Mouse (Mus musculus): Measurements from ENCODE around the gene Itga2b. TPM values are rescaled to one million over a fixed set of nuclear protein-coding genes. Genes with fewer than 3 reads are reported as not detected.

Gene Itga2b
- total RNA-seq, 2 experiments from 2014 or later, result 3.5 to 4.5 TPM

DNA sequence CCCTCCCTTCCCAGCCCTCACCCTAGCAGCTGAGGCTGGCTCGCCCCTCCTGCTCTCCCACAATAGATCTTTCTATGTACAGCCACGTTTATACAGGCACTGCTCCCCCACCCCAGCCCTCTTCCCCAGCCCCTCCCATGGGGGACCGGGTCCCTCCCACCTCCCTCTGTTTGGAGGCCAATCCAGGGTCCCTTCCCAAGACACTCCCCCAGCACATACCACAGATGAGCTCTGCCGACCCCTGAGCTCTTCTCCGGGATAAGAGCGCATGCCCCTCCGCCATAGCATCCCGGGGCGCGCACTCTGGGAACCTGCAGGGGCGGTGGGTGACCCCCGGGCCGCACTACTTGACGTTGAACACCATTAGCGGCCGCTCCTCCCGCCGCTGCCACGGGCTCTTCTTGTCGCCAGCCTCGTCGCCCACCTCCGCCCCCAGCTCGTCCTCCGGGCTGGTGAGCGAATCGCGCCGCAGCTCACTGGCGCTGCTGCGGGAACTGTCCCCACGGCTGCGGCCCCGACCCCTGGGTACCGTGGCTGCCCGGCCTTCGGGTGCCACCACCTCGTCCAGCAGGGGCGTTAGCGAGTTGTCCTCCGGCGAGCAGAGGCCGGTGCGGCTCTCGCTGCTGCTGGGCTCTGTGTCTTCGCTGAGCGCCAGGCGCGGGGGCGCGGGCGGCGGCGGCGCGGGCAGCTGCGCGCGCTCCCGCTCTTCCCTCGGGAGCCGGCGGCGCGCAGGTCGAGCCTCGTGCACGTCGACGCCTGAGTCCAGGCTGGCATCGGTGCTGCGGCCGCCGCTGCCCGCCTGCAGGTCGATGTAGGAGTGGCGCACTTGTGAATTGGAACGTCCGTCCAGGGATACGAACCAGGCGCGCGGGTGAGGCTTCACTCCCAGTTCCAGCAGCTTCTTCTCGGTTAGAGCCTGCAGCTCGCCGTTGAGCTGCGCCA, 32.5 kb downstream of the Itga2b start:
- no peak for DNase-seq (ENCODE audit: low spot score)
- intact Hi-C loops (cut with DNase I), result no loop called here

DNA sequence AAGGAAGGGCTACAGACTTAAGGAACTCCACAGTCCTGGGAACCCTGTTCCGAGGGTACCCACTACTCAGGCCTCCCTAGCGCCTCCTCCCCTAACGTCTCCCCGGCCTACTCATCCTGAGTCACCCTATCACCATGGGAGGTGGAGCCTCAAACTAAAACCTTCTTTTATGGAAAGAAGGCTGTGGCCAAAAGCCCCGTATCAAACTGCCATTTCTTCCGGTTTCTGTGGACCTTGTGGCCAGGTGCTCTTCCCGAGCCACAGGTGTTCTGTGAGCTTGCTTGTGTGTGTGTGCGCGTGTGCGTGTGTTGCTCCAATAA, 33.5 kb downstream of the Itga2b start:
- no peak for DNase-seq (ENCODE audit: low spot score)
- intact Hi-C loops (cut with DNase I), result no loop called here

DNA sequence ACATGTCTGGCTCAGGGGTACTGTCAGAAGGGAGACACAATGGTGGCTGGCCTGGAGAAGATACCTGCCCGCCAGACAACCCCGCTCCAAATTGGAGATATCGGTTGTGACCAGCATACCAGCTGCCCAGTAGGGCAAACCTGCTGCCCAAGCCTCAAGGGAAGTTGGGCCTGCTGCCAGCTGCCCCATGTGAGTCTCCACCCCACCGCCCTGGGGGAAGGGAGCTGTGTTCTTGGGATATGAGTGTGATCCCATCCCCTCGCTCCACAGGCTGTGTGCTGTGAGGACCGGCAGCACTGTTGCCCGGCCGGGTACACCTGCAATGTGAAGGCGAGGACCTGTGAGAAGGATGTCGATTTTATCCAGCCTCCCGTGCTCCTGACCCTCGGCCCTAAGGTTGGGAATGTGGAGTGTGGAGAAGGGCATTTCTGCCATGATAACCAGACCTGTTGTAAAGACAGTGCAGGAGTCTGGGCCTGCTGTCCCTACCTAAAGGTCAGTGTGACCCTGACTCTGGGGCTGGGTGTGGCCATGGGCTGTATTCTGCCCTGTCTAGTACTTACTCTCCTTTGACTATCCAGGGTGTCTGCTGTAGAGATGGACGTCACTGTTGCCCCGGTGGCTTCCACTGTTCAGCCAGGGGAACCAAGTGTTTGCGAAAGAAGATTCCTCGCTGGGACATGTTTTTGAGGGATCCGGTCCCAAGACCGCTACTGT, 34.0 kb downstream of the Itga2b start:
- intact Hi-C loops (cut with DNase I), result no loop called here
- DNase-seq (ENCODE audit: low spot score), result no peak

DNA sequence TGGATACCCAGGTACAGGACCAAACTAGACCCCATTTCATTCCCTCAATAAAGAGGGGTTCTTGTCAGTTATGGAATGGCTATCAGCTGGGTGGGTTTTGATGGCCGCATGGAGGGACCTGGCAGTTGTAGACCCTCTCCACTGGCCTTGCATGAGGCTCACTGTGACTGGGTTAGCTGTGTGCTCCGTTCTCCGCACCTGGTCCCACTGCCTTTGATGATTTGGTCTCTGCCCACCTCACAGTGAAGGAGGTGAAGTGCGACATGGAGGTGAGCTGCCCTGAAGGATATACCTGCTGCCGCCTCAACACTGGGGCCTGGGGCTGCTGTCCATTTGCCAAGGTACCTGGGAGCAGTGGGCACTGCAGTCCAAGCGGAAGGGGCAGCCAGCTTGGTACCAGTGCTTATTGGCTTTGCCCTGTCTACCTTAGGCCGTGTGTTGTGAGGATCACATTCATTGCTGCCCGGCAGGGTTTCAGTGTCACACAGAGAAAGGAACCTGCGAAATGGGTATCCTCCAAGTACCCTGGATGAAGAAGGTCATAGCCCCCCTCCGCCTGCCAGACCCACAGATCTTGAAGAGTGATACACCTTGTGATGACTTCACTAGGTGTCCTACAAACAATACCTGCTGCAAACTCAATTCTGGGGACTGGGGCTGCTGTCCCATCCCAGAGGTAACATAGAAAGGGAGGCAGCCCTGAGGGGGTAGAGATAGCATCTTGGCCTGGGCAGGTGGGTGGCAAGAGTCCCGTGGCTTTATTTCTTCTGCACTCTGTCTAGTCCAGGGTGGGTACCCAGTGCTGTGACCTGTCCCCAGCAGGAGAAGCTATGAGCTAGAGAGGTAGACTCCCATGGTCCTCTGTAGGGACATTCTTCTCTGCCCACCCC, 34.9 kb downstream of the Itga2b start:
- DNase-seq (ENCODE audit: low spot score), result no peak
- intact Hi-C loops (cut with DNase I), result loop anchor here (5.0 kb wide), 1 partner anchor 218 kb away; no protein-coding TSS in a partner anchor

DNA sequence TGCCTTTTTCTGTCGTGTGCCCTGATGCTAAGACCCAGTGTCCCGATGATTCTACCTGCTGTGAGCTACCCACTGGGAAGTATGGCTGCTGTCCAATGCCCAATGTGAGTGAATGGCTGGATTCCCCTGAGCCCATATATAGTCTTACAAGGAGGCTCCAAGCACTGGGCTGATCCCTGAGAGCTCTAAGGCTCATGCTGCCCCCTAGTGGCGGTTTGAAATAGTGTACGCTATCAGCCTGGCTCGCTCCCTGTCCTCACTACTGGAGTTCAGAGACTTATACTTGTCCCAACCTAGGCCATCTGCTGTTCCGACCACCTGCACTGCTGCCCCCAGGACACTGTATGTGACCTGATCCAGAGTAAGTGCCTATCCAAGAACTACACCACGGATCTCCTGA, 35.5 kb downstream of the Itga2b start:
- DNase-seq (ENCODE audit: low spot score), result peak; percentile 65
- intact Hi-C loops (cut with DNase I), result loop anchor here (5.0 kb wide), 1 partner anchor 217 kb away; no protein-coding TSS in a partner anchor

DNA sequence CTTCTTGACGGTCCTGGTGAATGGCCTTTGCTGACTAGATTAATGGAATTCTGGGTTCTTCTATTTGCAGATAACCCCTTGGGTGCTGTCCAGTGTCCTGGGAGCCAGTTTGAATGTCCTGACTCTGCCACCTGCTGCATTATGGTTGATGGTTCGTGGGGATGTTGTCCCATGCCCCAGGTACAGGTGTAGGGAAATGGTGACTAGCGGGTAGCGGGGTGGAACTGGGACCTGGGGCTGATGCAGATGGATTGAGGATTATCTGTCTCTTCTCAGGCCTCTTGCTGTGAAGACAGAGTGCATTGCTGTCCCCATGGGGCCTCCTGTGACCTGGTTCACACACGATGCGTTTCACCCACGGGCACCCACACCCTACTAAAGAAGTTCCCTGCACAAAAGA, 36.1 kb downstream of the Itga2b start:
- intact Hi-C loops (cut with DNase I), result loop anchor here (5.0 kb wide), 1 partner anchor 217 kb away; no protein-coding TSS in a partner anchor
- DNase-seq (ENCODE audit: low spot score), result no peak

DNA sequence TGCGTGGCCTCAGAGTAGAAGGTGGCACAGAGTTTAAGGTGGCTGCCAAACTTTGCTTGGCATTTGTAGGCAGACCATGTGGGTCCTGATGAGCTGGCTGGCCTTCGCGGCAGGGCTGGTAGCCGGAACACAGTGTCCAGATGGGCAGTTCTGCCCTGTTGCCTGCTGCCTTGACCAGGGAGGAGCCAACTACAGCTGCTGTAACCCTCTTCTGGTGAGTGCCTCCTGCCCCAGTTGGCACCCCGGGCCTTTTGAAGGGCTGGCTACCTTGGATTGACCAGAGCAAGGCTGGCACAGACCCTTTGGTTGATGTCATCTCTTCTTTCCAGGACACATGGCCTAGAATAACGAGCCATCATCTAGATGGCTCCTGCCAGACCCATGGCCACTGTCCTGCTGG, 37.0 kb downstream of the Itga2b start:
- peak; percentile 65 for DNase-seq (ENCODE audit: low spot score)
- intact Hi-C loops (cut with DNase I), result loop anchor here (5.0 kb wide), 1 partner anchor 216 kb away; no protein-coding TSS in a partner anchor

DNA sequence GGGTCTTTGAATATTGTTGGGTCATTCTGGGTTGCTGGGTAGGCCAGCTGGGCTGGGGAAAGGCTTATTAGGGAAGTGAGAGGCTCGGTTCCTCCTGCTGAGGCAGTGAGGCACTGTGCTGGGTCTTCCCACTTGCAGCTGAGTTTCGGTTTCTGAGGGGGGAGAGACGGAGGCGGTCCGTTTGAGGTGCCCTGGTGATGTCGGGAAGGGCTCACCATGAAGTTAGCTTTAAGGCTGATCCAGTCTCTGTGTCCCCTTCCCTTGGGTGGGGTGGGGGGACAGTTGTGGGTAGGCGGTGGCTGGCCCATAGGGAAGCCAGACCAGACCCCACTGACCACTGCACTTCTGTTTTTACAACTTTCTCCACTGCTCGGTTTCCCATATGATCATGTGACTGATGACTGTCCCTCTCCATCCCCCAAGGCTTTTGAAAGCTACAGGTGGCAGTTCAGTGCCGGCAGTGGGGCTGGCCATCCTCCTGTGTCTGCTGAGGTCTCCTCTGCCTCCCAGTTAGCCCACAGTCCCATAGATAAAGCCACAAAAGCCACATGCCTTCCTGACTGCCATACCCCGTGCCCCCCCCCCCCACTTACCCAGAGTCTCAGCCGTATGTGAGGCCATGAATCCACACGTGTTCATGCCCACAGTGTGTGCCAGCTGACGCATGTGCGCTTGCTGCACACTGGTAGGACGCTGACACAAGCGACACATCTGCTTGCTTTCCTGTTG, 37.6 kb downstream of the Itga2b start:
- intact Hi-C loops (cut with DNase I), result loop anchor here (5.0 kb wide), 1 partner anchor 215 kb away; no protein-coding TSS in a partner anchor
- DNase-seq (ENCODE audit: low spot score), result no peak

DNA sequence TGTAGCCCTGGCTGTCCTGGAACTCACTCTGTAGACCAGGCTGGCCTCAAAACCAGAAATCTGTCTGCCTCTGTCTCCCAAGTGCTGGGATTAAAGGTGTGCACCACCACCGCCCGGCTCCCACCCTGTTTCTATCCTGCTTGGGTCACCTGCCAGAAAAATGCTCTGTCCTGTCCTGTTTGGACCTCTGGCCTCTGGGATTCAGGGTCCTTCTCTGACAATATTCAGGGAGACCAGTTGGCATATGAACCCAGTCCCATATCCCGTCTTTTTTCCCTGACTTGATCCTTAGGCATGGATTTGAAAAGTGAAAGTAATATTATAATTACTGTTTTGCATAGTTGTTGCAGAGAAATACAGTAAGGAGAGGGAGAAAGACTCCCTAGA, 38.2 kb downstream of the Itga2b start:
- intact Hi-C loops (cut with DNase I), result loop anchor here (2.0 to 5.0 kb wide), 2 partner anchors 123 to 214 kb away; no protein-coding TSS in a partner anchor
- no peak for DNase-seq (ENCODE audit: low spot score)

DNA sequence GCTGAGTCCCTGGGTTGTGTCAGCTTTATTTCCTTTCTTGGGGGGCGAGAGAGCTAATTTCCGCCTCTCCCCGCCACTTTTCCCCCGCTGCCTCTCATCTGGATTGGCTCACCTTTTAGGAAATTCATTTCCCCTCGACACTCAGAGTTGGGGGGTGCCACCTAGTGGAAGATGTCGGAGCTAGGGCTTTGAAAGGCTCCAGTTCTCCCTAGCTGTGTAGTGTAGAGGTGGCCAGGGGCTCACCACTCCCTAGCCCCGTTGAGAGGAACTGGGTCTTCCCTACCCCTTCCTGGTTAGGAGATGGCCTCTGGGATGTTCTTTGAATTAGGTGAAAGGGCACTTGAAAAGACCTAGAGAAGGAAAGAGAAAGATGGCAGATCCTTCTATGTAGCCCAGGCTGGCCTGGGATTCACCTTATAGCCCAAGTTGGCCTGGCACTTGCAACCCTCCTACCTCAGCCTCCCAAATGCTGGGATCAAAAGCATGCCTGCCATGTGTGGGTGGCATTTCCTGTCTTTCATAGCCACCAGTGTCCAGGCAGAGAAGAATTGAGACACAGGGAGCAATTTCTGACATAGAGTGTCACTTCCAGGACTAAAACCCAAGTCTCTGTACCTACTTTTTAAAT, 38.8 kb downstream of the Itga2b start:
- intact Hi-C loops (cut with DNase I), result loop anchor here (2.0 to 5.0 kb wide), 2 partner anchors 122 to 214 kb away; no protein-coding TSS in a partner anchor
- DNase-seq (ENCODE audit: low spot score), result peak; percentile 63

DNA sequence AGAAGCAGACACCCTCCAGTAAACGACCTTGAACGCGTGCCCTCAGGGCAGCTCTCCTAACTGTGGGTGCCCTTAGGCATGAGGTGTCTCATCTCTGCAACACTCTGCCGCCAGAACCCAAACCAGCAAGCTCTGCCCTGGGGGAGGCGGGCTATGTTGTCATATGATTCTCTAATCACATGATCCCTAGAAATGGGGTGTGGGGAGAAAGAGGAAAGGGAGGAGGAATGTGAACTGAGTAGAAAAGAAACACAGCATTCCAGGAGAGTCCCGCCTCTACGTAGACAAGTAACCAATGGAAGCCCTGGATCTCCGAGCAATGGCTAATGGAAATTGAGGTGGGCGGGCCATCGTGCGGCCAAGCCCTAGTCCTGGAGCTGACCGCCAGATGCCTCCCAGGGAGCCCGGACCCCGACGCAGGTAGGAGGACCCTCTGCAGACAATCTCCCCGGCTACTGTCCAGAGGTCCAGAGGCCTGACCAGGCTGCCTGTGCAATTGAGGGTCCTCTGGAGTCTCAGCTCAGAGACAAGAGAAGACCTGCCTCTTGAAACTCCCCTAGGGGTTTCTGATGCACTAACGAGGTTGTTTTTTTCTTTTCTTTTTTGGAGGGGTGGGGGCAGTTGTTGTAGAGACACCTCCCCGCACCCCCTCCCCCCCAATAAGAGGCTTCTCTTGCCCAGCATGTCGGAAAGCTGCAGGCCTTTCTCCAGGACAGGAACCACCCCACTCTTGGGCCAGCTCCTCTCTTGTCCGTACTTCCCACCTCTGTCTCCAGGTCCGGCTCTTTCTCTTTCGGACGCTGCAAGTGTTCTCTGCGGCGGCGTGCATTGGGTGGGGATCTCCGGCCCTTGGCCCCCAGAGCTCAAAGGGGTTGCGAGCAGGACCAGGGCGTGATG, 39.6 kb downstream of the Itga2b start, which contains the start of gene Grn:
Gene Grn (plus strand): TSS at position 195 of the 897 bp plus-strand sequence.
- DNase-seq (ENCODE audit: low spot score), result peak; percentile 88

DNA sequence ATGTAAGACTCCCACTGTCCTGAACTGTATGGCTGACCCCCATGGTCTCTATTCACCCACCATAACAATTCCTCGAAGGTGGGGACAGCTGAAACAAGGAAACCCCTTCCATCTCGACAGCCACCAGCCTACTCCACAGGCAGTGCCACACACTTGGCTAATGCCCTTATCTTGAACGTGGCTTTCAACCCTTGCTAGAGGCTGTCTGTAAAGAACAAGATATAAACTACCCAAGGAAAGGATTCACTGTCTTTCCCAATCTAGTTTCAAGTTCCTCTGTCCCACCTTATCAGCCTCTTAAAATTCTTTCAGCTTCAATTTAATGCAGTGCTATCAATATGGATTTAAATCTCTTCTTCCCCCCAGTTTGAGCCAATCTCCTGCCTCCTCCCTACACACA, 40.4 kb downstream of the Itga2b start:
- intact Hi-C loops (cut with DNase I), result loop anchor here (1.0 kb wide), 1 partner anchor 20 kb away; no protein-coding TSS in a partner anchor
- no peak for DNase-seq (ENCODE audit: low spot score)

More for the DNA sequence above, 39.6 kb downstream of the Itga2b start, which contains the start of gene Grn:
- intact Hi-C loops (cut with DNase I), result loop anchor here (2.0 to 5.0 kb wide), 2 partner anchors 122 to 213 kb away; no protein-coding TSS in a partner anchor

DNA sequence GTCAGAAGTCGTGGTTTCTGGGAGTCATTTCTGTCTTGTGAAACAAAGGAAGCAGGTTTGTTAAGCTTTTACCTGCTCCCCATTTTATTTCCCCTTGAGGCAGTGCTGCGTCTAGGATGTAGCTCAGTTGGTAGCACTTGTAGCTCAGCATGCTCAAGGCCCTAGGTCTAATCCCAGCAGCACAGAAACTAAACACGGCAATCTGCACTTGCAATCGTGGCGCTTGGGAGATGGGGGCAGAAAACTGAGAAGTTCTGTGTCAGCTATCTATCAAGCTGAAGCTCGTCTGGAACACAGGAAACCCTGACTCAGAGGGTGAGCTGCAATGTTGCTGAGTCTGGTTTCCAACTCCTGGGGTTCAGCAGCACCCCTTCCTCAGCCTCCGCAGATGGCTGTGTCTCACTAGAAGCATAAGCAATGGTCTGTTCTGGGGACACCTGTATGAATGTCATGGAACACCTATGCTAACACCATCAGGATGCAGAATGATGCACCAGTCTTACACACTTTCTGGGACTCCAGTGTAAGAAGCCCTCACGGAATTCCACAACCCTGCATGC, 40.9 kb downstream of the Itga2b start:
- no peak for DNase-seq (ENCODE audit: low spot score)
- intact Hi-C loops (cut with DNase I), result loop anchor here (1.0 kb wide), 1 partner anchor 20 kb away; no protein-coding TSS in a partner anchor

DNA sequence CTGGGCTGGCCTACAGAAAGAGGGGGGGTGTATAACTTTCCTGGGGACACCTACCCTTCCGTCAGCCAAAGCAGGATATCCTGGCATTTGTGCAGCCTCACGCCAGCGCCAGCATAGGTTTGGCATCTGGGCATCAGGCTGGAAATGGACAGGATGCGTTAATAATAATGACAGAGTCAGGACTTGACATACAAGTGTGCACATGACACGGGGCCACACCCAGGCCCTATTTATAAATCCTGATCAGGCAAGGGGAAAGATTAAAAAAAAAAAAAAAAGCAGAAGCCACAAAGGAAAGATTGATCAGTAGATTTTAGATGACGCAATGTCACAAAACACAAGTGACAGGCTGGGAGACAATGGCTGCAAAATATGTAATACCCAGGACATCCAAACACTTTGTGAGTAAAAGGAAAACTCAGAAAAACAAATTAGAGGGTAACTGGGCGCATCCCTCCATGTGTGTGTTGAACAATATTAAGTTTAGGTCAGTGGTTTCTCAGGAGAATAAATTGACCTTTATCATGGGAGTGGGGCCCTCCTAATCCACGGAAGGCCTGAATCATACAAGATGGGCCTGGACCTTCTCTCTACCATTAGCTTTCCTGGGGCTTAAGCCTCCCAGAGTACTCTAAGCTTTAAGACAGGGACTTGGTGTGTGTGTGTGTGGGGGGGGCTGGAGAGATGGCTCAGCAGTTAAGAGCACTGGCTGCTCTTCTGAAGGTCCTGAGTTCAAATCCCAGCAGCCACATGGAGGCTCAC, 44.2 kb downstream of the Itga2b start:
- intact Hi-C loops (cut with DNase I), result no loop called here
- DNase-seq (ENCODE audit: low spot score), result no peak

DNA sequence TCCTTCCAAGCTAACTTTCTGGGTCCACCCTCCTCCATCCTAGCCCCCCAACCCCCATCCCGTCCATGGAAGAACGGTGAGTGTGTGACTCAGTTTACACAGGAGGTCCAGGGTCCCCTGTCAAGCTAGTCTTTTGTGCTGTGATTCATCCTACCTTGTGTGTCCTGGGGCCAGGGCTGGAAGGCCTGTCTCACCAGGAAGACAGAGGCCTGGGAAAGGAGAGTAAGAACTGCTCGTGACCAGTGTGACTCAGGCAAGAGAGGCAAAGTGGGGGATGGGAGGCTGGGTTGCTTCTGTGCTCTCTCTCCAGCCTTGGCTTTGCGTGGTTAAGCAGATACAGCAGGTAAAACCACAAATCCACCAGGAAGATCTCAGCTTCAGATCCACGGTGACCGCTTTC, 45.3 kb downstream of the Itga2b start:
- no peak for DNase-seq (ENCODE audit: low spot score)
- intact Hi-C loops (cut with DNase I), result no loop called here

DNA sequence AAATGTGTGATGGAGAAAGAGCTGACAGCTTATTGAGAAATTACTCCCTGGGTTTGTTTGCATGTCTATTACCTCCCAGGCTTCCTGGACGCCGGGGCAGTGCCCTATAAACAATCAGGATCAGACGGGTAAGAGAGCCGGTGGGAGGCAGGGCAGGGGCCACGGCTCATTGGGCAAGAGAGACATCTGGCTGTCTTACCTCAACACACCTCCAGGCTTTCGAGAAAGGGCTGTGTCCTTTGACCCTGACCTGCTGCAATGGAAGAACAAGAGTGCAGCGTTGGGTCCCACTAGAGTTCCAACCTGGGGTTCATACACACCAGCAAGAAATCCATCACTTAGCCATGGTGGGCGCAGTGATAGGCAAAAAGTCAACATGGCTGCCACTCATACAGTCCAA, 48.4 kb downstream of the Itga2b start:
- DNase-seq (ENCODE audit: low spot score), result no peak
- intact Hi-C loops (cut with DNase I), result no loop called here

Data from heart, postnatal 25 days (tissue).